Mouse (Mus musculus) megakaryocyte, embryonic 14.5 days (primary cell): ENCODE data around the gene Fdx1l. TPM values are rescaled to one million over a fixed set of nuclear protein-coding genes. Genes with fewer than 3 reads are reported as not detected.

Source experiments
- H3K27me3 ChIP-seq: replicated peaks from 2 replicates; pipeline ENCODE3; 2012; ENCODE audit warnings: inconsistent platforms
- H3K36me3 ChIP-seq: replicated peaks from 2 replicates; pipeline ENCODE3; 2012; ENCODE audit warnings: low read length, inconsistent platforms, mixed read lengths
- H3K4me1 ChIP-seq: 2 replicates; pipeline ENCODE4 v1.6.1; 2012; ENCODE audit warnings: inconsistent platforms
- H3K4me3 ChIP-seq: replicated peaks from 2 replicates; pipeline ENCODE3; 2012; ENCODE audit warnings: moderate library complexity, mild to moderate bottlenecking, inconsistent platforms
- H3K9me3 ChIP-seq: 2 replicates; pipeline ENCODE4 v1.6.1; 2012; ENCODE audit warnings: inconsistent platforms
- FLI1 ChIP-seq: IDR thresholded peaks from 2 replicates; pipeline ENCODE4 v1.6.1; 2012; ENCODE audit warnings: low read length, inconsistent platforms, mixed read lengths
- GATA1 ChIP-seq: IDR thresholded peaks from 3 replicates; pipeline ENCODE4 v1.6.1; 2012; ENCODE audit warnings: mixed read lengths, low read length, inconsistent platforms, borderline replicate concordance
- polyA plus RNA-seq: library from polyadenylated mRNA; stranded (reverse); fragments of >175 nt; gene quantifications from 2 replicates; pipeline ENCODE4 v1.2.3, GENCODE M21; 2012; ENCODE audit warnings: low replicate concordance; ENCODE audit not compliant: insufficient read depth

The Fdx1l gene
- polyA plus RNA-seq = 3.3 and 26.9 TPM in 2 replicates

- peaks cover 69% of the 10 kb centered on the region for H3K36me3 ChIP-seq
- H3K9me3 ChIP-seq = no peaks in the 10 kb centered on the region
These were observed at the start of gene Fdx1l, which contains the start of gene Gm49373 for GRCm38 (mm10) chr9:21073044-21073840. TSS of gene Fdx1l (minus strand) at chr9:21073614. TSS of gene Gm49373 (minus strand) at chr9:21073096.

DNA sequence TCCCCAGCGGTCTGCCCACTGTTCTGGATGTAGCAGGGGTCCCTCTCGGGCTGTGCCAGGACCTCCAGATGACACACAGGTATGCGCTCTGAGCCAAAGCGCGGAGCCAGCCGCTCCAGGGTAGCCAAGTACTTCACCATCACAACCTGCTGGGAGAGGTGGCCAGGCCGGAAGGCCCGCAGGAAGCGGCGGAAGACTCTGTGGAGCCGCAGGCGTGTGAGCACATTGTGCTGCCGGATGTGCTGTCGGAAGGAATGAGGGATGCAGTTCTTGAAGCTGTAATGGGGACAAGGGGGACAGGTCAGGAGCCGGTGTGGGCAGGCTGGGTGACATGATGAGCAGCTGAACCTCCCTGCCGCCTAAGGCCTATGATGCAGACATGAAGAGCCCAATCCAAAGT is 48.1 kb upstream of the Fdx1l start:
- no peaks in the 10 kb centered on the region for H3K27me3 ChIP-seq
- TF ChIP-seq FLI1 (no peak), GATA1 (no peak)
- H3K4me3 ChIP-seq = no peak overlapping the region
- H3K36me3 ChIP-seq = peaks cover 88% of the 10 kb centered on the region
- H3K9me3 ChIP-seq = no peaks in the 10 kb centered on the region
- peaks cover 13% of the 10 kb centered on the region for H3K4me1 ChIP-seq

More at GRCm38 (mm10) chr9:21073044-21073840, at the start of gene Fdx1l, which contains the start of gene Gm49373:
- peak within 1 kb of the TSS; percentile 100 for H3K4me3 ChIP-seq
- no peaks in the 10 kb centered on the region for H3K27me3 ChIP-seq
- peaks cover 42% of the 10 kb centered on the region for H3K4me1 ChIP-seq
- TF ChIP-seq GATA1 = no peak
- peak; percentile 32; the same call in 1 of the 2 replicates for TF ChIP-seq FLI1

GRCm38 (mm10) chr9:21117073-21117472 is 43.7 kb upstream of the Fdx1l start:
- Histone ChIP-seq H3K27me3 (no peaks in the 10 kb centered on the region), H3K4me3 (no peak overlapping the region), H3K4me1 (no peaks in the 10 kb centered on the region; the same call in 1 of the 2 replicates), H3K36me3 (peaks cover 81% of the 10 kb centered on the region), H3K9me3 (no peaks in the 10 kb centered on the region)
- TF ChIP-seq GATA1 = no peak
- TF ChIP-seq FLI1 = no peak

DNA sequence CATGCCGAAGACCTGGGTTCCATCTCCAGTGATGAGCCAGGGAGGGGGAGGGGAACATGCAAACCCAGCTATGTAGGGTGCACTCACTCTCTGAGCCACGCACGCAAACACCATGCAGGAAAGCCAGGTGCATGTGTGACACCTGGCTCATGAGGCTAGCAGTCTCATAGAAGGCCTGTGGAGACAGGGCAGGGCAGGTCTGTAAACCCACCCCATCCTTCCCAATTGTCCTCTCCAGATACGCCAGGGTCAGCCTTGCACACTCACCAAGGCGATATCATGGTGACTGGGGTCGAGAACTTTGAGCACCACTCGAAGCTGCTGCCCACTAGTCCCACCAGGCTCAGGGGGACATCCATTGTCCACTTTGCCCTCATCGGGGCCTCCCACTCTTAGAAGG is 41.7 kb upstream of the Fdx1l start:
- H3K27me3 ChIP-seq = no peaks in the 10 kb centered on the region
- no peak overlapping the region for H3K4me3 ChIP-seq
- no peaks in the 10 kb centered on the region for H3K4me1 ChIP-seq
- H3K9me3 ChIP-seq = no peaks in the 10 kb centered on the region
- TF ChIP-seq FLI1 (no peak), GATA1 (no peak)
- H3K36me3 ChIP-seq = peaks cover 81% of the 10 kb centered on the region

- no peaks in the 10 kb centered on the region for H3K4me1 ChIP-seq
- no peaks in the 10 kb centered on the region for H3K9me3 ChIP-seq
- peaks cover 84% of the 10 kb centered on the region for H3K36me3 ChIP-seq
- no peaks in the 10 kb centered on the region for H3K27me3 ChIP-seq
- no peak overlapping the region for H3K4me3 ChIP-seq
- TF ChIP-seq GATA1 (no peak), FLI1 (no peak)
These were observed 40.8 kb upstream of the Fdx1l start for GRCm38 (mm10) chr9:21114190-21114589.

GRCm38 (mm10) chr9:21113751-21114150 is 40.3 kb upstream of the Fdx1l start:
- no peak overlapping the region for H3K4me3 ChIP-seq
- peaks cover 88% of the 10 kb centered on the region for H3K36me3 ChIP-seq
- no peak for TF ChIP-seq FLI1
- TF ChIP-seq GATA1 = no peak
- no peaks in the 10 kb centered on the region for H3K27me3 ChIP-seq
- H3K4me1 ChIP-seq = no peaks in the 10 kb centered on the region
- no peaks in the 10 kb centered on the region for H3K9me3 ChIP-seq

GRCm38 (mm10) chr9:21107607-21108237 is 34.3 kb upstream of the Fdx1l start:
- H3K27me3 ChIP-seq = no peaks in the 10 kb centered on the region
- H3K36me3 ChIP-seq = peaks cover 87% of the 10 kb centered on the region
- H3K4me3 ChIP-seq = no peak overlapping the region
- TF ChIP-seq FLI1 (no peak), GATA1 (no peak)
- peaks cover 20% of the 10 kb centered on the region for H3K4me1 ChIP-seq
- H3K9me3 ChIP-seq = no peaks in the 10 kb centered on the region

DNA sequence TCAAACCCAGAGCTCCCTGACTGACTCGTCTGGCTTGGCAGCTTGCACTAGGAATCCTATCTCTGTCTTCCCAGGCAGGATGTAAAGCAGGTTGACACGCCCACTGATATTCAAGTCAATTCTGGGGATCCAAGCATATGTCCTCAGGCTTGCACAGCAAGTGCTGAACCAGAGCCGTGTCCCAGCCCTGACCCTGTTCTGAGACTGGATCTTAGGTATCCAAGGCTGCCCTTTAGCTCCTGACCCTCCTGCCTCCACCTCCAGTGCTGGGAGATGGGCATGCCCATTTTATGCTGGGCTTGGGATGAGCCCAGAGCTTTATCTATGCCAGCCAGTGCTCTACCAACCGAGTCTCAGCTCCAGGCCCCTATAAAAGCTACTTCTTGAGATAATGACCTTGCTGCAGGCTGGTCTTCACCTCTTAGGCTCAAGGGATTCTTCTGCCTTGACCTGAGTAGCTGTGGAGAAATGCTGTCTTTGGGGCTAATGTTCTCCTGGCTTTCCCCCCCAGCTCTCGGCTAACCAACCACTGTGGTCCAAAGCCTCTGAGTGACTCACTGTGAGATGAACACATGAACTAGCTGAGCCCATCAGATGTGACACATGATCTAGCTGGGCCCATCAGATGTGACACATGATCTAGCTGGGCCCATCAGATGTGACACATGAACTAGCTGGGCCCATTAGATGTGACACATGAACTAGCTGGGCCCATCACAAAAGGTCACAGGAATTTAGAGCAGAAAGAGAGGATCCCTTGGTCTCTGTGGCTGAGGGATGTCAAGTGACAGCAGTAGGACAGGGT is 32.5 kb upstream of the Fdx1l start:
- Histone ChIP-seq H3K4me3 (no peak overlapping the region), H3K4me1 (peaks cover 33% of the 10 kb centered on the region), H3K27me3 (no peaks in the 10 kb centered on the region), H3K9me3 (no peaks in the 10 kb centered on the region), H3K36me3 (peaks cover 82% of the 10 kb centered on the region)
- TF ChIP-seq FLI1 = no peak
- TF ChIP-seq GATA1 = no peak

DNA sequence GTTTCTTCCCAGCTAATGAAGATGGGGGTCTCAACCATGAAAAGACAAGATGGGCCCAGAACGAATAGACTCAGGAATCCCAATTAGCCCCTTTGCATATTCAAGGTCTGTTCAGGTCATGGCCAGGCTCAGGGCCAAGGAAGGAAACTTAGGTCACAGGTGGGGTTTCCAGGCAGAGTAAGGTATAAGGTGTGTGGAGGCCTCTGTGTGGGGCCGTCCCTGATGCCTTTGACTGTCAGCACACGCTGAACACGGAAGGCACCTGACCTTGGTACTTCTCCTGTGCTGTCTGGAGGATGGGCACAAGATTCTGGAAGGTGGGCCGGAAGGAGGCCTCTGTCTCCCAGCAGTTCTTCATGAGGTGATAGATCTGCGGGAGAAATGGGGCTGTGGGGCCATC is 31.4 kb upstream of the Fdx1l start:
- peaks cover 45% of the 10 kb centered on the region for H3K4me1 ChIP-seq

More for the DNA sequence above, 31.4 kb upstream of the Fdx1l start:
- TF ChIP-seq FLI1 = no peak
- TF ChIP-seq GATA1 = no peak
- Histone ChIP-seq H3K36me3 (peaks cover 71% of the 10 kb centered on the region), H3K4me3 (no peak overlapping the region), H3K9me3 (no peaks in the 10 kb centered on the region), H3K27me3 (no peaks in the 10 kb centered on the region)
